Mouse (Mus musculus) gastrocnemius, adult 8-10 months (tissue): ENCODE results near the gene Cenpu. TPM values are rescaled to one million over a fixed set of nuclear protein-coding genes. Genes with fewer than 3 reads are reported as not detected.
A peak's percentile ranks its signal among the peaks of the same experiment; 100 is the strongest.

Experiments
- DNase-seq, 2 experiments: peaks; one replicate each; pipeline ENCODE4 v3.0.0; 2022; ENCODE audit warnings: low spot score in 2 of 2
- total RNA-seq, 4 experiments: library from RNA; stranded (reverse); gene quantifications; 2 replicates each; pipeline ENCODE4 v1.2.4; 2022

The Cenpu gene
- total RNA-seq, 4 experiments from 2014 or later = 0.19 to 0.29 TPM; not detected in 2

DNA sequence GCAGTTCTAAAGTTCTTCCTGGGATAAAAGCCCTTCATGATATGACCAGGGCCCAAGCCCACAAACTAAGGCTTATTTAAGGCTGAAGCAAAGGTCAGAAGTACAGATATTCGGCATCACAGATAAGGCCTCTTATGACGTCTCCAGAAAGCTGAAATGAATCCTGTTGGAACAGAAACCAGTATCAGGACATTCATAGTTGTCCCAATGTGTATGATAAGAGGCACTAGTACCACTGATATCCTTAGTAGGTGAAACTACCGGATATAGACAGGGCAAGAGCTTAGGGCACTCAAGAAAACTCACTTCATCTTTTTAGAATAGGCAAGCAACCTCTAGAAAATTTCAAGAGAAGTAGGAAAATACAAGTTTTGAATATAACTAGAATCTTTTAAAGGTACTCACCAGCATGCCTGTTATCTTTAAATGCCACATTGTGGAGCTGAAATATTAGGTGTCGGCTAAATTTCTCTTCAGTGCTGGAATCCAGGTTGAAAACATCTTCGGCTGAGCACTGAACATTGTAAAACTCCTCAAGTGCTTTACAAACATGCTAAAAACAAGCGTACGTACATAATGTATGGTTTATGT is 47.6 kb downstream of the Cenpu start:
- no peak for DNase-seq

DNA sequence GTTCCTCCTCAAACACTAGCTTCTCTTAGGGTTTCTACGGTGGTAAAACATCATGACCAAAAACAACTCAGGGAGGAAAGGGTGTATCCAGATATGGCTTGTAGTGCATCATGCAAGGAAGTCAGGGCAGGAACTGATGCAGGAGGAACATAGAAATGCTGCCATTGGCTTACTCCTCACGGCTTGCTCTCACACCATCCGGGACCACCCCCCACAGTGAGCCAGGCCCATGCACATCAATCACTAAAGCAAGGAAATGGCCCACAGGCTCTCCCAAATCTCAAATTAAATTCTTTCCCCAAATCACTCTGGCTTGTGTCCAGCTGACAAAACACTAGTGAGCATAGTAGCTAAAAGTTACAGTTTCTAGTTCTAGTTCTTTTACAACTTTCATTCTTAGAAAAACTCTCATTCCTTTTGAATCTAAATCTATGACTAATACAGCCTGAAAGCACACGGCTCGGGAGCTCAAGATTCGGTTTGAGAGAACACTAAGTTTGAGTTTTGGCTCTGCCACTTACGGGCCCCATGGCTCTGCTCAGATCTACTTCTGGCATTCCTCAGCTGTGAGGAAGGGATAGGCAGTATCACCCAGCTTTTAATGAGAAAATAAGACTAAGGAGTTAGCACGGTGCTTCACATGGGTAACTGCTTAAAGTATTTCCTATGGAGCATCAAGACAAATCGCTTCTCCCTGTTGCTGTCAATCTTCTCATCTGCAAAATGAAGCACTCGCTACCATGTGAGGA is 49.3 kb downstream of the Cenpu start:
- DNase-seq = no peak

DNA sequence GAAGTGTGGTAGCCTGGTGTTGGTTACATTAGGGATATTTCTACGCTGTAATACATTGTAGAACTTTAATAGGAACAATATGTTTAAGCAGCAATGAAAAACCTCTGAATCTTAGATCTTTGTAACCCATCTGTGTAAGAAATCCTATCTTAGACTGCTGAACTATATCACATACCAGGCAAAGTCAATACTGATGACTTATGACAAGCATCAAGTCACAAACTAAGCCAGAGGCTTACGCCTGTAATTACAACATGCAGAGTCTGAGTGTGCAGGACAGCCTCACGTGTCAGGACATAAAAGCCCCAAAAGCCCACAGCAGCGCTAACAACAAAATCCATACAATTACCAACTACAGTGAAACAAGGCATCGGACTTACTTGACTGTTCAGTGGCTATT is 51.8 kb downstream of the Cenpu start:
- DNase-seq = no peak

DNA sequence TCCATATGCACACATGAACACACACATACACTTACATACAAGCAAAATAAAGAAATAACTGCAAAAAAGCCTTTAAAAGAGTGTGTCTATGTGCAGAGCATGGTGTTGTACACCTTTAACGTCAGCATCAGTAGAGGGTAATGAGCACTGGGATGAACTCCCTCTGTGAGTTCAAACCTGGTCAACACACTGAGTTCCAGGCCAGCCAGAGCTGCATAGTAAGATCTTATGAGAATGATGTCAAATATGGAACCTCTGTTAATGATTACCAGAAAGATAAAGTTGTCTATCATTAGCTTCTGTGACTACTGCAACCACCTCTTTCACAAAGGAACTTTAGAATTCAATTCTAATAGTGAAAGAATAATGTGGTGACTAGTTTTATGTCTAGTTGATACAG is 55.1 kb downstream of the Cenpu start:
- no peak for DNase-seq

DNA sequence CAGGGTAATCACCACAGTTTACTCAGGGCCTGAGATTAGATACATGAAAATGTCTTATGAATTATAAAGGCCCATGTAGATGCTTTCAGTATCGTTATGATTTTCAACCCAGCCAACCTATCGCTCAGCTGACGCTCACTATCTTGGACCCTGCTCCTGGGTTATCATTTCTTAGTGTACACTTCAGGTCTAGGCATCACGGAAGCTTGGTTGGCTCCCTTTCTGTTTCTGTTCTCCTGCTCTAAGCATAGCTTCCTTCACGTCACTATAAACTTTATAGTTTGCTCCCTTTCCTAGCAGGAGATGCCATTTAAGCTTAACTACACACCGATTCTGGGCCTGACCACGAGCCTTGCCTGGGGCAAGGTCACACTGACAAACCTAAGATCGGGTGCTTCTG is 59.7 kb downstream of the Cenpu start:
- DNase-seq = no peak

DNA sequence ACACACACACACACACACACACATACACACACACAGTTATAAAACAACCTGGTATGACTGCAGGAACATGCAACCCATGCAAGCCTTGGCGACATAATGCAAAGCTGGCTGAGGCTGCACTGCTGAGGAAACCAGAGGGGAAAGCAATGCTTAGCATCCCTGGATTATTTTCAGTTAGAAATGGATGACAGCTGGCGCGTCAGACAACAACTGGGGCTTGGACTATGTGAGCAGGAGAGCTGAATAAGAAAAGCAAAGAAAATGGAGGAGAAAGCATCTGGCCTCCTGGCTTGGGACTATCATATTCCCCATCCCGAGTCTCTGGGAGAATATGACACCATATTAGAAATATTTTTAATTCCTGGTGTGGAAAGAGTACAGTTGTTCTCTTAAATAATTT is 61.1 kb downstream of the Cenpu start:
- no peak for DNase-seq

DNA sequence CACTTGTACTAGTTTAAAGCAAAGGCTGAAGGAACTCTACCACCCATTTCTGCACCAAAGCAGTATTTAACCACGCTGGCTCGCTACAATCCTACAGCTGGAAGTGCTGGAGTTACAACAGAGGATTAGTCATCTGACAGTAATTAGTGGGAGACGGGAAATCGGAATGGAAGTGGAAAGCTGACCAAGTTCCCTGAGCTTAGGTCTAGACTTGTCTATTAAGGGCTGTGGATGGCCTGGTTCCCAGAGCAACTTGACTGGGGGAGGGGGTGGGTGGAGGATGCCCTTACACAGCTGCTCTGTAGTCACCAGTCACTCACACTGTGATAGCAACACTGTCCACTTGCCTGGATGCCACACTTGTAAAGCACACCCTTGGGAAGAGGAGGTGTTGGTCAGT is 61.5 kb downstream of the Cenpu start:
- no peak for DNase-seq

DNA sequence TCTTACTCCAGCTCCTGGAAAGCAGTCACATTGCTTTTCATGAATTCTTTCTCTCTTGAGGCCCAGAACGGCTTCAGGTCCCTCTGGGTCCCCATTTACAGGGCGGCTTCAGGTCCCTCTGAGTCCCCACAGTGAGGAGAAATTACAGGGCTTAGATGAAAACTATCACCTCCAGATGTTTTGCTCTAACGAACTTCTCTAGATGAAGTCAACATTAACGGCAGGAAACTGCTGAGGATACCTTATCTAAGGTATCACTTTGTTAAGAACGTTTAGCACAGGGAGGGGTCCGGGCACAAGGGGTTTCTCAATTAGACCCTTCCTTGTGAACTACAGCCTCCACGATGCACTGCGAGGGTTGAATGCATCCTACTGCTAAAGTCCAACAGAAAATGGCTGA is 64.1 kb downstream of the Cenpu start:
- DNase-seq = no peak

DNA sequence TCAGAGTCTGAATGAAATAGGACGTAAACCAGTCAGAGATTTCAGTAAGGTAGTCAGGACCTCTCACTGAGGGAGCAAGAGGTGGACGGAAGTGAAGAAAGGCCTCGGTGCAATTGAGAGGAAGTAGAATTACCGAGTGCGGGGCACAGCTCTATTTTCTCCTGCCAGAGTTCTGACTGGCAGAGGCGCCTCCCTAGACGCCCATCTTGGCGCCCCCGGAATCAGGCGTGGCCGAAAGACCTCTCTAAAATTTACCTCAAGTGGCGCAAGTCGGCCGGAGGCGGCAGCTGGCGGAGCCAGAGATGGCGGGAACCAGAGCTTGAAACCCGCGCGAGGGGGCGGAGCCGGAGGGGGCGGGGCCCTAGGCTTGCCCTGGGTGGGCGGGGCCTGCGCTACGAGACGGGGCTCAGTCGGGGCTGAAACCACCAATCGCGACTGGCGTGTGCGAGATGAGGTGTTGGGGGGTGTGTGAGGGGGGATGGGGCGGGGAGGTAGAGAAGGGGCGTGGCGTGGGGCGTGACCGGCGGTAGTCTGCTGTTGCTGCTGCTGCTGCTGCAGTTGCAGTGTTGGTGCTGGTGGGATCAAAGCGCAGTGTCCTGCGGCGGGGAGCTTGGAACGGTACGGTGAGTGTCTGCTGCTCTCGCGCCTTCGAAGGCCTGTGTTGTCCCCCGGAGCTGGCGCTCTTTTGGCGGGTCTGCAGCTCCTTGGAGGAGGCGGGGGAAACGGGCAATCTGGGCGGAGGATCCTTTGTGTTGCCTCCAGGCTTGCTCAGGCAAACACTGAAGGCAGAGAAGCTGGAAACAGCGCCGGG is 65.3 kb downstream of the Cenpu start, which contains the start of the genes Primpol and Casp3:
Gene Primpol, minus strand, starts transcription at position 334 of the 811 bp plus-strand sequence.
Gene Casp3, plus strand, starts transcription at position 413 of the 811 bp plus-strand sequence.
- DNase-seq = peak; percentile 93 to 95

DNA sequence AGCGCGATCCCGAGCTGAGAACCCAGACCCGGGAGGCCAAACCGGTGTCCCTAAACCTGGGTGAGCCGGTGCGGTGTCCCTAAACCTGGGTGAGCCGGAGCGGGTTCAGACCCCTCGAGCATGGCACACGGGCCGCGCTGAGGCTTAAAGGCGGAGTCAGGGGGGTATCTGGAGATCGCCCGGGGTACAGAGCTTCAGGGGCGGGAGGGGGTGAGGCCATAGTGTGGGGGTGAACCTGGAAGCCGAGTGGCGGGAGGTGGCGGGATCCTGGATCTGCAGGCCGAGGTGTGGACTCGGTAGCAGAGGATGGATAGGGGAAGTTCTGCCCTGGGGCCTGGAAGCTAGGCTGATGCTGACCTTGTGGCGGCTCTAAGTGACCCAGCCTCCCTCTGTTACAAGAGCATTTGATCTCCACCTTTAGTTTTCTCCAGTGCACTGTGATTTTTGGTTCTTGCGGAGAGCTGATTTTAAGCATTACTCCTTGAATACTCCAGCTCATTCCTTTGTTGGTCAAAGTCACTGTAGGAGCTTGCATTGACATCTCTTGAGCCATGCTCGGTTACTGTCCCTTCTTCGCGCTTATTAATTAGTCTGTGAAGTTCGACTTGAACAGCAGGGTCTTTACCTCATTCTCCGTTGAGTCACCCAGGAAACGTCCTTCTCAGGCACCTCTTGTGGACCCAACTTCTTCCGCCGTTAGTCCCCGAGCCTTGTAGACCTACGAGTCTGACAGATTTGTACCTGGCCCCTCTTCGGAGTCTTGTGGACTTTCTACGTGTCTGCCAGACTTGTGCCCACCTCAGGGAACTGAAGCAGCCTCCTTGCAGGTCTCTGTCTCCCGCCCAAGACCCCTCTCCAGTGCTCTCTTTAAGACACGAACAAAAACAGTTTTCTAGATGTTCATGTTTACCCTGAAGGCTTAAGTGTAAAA is 66.1 kb downstream of the Cenpu start:
- no peak for DNase-seq

DNA sequence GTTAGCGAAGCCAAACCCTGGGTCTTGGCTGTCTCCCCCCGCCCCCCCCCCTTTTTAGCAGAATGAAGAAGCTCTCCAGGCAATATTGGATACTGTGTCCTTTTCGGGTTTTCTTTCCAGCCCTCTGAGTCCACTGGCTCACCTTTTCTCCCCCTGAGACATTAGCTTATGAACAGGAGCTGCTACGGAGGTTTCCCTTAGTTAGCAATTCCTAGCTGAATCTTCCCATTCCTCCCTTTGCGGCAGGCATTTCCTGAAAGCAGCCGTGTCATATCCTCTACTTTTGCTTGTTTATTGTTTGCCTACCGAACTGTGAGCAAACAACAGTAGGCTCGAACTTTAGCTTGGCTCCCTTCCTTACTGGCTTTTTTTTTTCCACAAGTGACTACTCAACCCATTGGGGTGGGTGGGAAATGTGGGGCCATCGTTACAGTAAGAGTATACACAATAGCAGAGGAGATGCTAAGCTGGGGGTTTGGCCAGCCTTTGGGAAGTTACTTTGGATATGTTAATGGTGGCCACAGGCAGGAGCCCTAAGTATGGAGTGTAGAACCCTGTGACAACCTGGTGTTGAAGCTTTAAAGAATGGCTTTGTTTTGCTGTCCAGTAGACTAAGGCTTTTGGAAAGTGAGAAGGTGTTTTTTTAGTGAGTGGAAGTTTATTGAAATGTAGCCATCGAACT is 67.0 kb downstream of the Cenpu start:
- no peak for DNase-seq

DNA sequence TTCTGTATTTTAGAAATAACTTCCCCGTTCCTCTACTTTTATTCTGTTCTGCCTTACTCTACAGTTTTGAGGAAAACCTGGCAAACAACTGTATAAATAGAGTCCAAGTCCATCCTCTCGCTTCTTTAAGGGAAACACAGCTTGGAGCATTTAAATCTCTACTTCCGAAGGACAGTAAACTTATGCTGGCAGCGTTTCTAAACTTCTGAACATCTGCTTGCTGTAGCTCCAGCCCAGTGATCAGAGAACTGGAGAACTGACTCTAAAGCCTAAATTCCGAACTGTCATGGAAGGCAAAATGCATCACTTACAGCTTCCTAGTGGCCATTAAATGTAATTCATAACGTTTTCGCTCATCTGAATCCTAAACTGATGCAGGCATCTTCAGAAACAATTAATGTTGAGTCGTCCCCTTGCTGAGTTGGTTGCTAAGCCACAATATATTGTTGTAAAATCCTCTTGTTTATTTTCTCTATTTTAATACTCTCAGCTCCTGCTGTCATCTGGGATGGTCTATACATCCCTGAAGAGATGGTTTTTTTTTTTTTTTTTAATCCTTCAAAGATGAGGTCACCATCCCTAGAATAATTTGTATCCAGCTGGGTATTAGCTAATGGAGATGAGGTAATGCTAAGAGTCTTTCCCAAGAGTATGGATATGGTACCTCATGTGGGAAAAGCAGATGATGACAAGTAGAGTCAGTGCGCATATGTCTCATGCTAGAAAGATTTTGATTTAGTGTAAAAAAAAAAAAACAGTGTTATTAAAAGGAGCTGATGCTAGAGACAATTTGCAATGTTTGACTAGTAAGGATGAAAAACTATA is 70.8 kb downstream of the Cenpu start:
- no peak for DNase-seq

DNA sequence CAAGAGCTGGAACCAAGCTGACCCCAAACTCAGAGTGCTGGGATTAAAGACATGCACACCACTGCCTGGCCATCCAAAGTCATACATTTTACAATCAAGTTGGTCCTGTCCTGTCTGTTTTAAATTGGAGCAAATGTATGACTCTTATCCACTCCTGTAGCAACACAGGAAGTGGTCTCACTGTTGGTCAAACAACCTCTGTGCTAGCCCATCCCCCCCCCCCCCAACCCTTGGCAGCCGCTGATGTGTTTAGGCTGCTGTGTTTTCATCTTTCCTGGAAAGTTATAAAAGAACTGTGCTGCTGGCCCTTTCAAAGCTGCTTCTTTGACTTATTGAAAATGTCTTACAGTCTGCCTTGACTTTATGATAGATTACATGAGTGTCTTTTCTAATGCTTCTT is 73.3 kb downstream of the Cenpu start:
- no peak for DNase-seq

DNA sequence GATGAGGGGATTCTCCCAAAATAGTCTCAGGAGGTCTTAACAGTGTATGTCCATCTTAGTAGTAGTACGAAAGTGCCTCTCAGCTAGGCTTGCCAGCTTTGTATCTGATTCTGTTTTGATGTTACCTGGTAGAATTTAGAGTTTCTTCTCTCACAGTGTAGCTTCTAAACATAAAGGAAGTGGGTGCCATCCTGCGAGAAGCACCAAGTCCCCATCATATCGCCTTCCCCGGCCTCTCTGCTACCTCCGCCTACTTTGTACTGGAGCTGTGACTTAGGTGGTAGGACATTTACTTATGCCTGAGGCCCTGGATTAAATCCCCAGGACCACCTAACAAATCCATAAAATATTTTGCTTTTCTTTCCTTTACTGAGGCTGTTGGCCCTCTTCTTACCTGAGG is 74.8 kb downstream of the Cenpu start:
- DNase-seq = no peak

DNA sequence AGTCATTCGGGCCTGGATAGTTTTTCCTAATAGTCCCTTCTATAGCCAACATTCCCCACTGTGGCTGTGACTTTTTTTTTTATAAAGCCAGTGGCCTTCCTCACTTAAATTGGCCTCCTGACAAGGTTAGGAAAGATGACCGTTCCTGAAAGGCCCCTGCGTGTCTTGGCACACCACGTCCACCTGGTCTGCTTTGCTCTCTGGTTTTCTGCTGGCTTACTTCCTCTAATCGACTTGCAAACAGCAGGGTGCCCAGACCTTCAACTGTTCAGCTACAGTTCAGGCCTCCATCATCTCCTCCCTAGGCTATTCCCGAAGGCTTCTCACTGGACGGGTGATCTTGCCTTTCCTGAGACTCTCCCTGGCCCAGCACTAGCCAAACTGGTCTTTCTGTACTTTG is 76.1 kb downstream of the Cenpu start:
- no peak for DNase-seq

DNA sequence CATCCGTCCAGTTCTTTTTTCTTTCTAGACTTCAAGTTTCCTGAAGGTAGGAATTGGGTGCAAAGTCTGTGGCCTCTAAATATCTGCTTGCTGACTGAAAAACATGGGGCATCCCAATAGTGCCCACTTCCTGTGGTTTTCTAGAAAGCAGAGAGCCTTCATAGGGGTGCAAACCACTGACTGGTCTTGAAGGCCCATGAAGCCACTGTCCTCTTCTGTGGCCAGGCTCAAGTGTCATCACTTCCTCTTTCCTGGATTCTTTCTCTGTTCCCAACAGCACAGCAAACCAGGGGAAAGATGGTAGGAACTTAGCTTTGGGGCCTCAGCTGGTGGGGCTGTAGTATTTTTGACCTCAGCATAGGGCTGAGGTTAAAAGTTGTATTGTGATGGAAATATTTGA is 76.8 kb downstream of the Cenpu start:
- DNase-seq = no peak
